Mouse (Mus musculus): ENCODE data around the gene Phf3.
"Not testable (repeated sequence)": the region's sequence is repeated elsewhere in the genome, so short reads cannot be mapped to it uniquely, and the experiment has no call there.

The Phf3 gene

DNA sequence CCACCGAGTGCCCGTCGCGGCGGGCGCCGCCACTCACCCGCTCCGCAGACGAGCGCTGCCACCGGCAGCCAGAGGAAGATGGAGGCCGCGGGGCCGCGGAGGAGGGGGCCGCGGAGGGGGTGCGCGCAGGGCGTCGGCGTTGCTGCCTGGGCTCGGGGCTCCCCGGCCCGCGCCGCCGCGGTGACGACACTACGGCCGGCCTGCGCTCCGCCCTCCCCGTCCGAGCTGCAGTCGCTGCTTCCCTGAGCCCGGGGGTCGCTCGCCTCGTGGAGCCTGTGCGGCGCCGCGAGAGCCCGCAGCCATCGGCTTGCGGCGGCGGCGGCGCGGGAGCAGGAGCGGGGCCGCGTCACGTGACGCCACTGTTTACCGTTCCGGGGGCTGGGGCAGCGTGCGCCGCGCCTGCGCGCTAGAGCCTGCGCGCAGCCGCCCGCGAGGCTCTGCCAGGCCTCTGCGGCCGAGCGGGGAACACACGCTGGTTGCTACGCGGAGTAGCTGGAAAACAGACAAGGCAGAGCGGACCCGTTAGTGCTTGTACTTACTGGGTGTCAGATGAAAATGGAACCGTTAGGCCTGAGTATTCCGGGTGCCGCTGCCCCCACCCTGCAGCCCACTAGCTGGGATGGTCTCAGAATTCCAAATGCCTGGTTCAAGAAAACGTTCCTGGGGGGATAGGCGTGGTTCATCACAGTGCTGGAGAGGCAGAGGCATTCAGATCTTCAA is at the start of gene Phf3:
Phf3 (minus strand) TSS at position 381 of the 720 bp plus-strand sequence.
- peak; percentile 92 for DNase-seq (ENCODE audit: low read depth, low spot score)

DNA sequence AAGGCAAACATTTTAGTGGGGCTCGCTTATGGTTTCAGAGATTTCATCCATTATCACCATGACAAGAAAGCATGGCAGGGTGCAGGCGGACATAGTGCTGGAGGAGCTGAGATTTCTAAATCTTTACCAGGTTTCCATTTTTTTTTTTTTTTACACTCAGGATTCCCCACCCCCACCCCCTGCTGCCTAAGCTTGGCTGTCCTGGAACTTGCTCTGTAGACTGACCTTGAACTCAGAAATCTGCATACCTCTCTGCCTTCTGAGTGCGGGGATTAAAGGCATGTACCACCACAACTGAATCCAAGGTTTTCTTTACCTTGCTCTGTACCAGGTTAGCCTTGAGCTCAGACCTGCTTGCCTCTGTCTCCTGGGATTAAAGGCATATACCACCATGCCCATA is 48.5 kb upstream of the Phf3 start:
- no peak for DNase-seq (ENCODE audit: low read depth, low spot score)

- DNase-seq (ENCODE audit: low read depth, low spot score), result no peak
Observed at GRCm38 (mm10) chr1:30921252-30921651, 47.5 kb upstream of the Phf3 start.

DNA sequence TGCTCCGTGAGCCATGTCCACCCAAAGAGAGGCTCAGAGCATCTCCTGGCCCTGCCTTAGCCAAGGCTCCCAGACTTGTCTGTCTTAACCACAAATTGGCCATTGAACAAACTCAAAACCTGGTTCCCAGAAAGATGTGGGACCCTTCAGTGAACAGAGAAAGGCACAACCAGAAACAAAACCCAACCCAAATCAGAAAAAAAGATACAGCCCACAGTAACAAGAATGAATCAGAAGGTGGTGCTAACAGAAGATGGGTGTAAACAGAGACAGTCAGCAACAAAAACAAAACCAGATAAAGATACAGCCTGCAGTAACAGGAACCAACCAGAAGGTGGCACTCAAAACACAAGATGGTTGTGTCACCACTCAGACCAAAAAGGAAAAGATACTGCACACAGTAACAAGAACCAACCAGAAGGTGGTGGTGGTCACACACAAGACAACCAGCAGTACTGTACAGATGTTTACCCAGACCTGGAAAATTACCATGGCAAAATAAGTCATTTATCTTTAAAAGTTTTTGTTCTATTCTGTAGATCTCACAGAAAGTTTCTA is 47.0 kb upstream of the Phf3 start:
- no peak for DNase-seq (ENCODE audit: low read depth, low spot score)

- DNase-seq (ENCODE audit: low read depth, low spot score), result no peak
Observed at GRCm38 (mm10) chr1:30910172-30910571, 36.5 kb upstream of the Phf3 start.

GRCm38 (mm10) chr1:30908797-30909196 is 35.1 kb upstream of the Phf3 start:
- DNase-seq (ENCODE audit: low read depth, low spot score), result no peak

DNA sequence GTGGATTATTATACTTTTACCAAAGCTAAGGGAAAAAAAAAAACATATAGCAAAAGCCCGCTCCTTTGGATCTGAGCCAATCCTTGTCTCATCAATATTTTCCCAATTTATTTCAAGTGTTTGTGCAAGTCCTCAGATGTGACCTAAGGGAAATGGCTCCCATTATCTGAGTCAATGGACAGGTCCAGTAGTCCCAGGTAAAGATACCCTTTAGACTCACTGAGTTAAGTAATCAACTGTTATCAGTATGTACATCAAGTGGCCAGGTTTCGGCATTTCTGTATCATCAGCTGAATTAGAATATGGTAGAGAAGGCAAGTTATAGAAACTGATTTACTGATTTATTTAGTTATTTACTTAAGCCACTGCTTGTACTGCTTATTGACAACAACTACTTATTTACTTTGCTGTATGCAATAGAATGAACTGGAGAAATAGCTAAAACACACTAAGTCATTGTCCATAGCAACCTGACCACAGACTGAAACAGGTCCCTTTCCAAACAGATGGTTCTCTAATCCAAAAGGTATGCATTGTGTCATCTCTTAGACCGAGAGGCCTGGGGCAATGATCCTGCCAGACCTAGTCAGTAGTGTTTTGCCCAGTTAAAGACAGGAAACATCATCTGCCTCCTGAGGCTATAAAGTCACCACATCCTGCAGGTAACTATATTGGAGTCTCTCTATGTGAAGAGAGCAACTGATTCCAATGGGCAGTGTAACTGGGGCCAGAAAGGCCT is 29.9 kb upstream of the Phf3 start:
- no peak for DNase-seq (ENCODE audit: low read depth, low spot score)

GRCm38 (mm10) chr1:30898691-30899090 is 25.0 kb upstream of the Phf3 start:
- no peak for DNase-seq (ENCODE audit: low read depth, low spot score)

- DNase-seq (ENCODE audit: low read depth, low spot score), result not testable (repeated sequence)
Observed at GRCm38 (mm10) chr1:30895366-30895765, 21.6 kb upstream of the Phf3 start.

GRCm38 (mm10) chr1:30883806-30884205 is 10.1 kb upstream of the Phf3 start:
- DNase-seq (ENCODE audit: low read depth, low spot score), result not testable (repeated sequence)

GRCm38 (mm10) chr1:30875746-30876145 is 2.0 kb upstream of the Phf3 start:
- no peak for DNase-seq (ENCODE audit: low read depth, low spot score)

DNA sequence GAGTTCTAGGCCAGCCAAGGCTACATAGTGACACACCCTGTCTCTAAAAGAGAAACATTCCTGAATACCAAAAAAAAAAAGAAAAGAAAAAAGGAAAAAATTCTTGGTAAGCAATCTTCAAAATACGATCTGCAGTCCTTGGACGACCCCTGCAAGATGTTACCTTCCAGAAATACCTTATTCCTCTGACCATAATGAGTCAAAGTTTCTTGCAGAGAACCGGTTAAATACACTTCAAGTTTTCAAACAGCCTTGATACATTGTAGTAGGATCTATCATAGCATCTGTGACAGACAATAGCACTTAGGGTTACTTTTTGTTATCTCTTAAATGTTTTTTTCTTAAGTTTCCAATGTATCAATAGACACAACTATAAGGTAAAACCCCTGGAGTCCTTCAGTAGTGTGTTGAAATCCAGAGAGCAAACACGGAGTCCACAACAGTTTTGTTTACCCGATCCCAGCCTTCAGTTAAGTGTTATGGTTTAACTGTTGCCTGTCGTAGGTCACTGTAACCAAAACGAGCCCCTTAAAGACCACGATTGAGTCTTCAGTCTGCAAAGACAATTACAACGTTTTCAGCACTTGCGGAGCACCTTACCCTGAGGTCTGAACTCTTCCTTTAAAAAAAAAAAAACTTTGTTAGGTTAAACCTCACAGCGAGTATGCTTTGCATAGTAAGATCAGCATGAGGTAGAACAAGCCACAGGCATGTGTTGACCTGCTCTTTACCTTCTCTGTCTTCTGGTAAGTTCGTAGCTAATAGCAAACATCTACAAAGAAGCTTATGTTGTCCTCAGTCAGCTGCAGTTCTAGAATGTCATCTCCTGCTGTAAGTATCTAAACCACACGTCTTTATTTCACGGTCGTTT is 775 bp upstream of the Phf3 start:
- DNase-seq (ENCODE audit: low read depth, low spot score), result no peak

DNA sequence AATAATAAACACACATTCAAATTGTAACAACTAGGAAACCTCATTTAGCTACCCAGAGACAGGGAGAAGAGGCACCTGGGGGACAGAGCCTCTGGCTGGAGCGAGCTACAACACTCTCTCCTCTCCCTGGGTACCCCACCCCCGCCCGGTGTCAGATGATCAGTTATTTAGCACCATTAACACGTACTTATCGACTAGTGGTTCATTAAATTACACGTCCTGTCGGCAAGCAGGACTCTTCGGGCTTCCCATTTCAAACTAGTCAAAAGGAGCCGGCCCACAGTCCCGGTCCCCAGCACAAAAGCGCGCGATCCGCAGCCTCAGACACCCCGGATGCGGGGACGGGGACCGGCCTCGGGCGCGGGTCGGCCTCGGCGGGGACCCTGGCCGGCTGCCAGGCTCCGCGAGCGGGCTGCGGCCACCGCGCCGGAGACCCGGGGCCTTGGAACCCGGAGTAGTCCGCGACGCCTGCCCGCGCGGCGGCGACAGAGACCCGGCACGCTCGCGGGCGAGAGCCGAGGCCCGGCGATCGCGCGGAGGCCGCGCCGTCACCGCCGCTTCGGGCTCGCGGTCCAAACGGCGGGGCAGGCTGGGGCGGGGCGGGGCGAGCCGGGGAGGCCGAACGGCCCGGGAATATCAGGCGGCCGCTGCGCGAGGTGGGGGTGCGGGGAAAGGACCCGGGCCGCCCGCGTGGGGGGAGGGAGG is 733 bp downstream of the Phf3 start:
- DNase-seq (ENCODE audit: low read depth, low spot score), result peak; percentile 24

DNA sequence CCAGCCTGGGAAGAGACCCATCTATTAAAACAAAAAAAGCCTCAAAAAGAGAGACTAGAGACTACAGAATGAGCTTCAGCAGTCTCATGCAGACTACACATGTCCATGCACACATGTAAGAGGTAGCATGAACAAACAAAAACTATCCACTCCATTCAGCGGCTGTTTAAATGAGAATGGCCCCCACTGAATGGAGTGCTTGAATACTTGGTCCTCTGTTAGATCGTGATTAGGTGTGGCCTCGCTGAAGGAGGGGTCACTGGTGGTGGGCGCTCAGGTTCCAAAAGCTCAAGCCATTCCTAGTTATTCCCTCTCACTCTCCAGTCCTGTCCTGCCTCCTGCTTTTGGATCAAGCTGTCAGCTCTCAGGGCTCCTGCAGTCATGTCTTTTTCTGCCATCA is 5.9 kb downstream of the Phf3 start:
- no peak for DNase-seq (ENCODE audit: low read depth, low spot score)

DNA sequence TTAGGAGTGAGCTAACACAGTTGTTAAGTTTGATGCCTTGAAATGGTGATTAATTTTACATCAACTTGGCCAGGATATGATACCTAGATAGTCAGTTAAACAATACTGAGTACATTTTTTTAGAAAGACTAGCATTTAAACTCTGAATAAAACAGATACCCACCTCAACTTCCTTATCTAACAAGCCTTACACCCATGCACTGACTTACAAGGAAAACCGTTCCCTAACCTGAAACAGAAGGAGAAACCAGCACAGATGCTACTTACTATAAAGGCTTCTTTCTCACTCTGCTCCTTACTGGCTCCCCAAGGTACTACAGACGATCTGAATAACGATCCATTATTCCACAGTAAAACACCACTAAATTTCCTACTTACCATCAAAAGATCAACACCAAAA is 21.2 kb downstream of the Phf3 start:
- DNase-seq (ENCODE audit: low read depth, low spot score), result no peak

DNA sequence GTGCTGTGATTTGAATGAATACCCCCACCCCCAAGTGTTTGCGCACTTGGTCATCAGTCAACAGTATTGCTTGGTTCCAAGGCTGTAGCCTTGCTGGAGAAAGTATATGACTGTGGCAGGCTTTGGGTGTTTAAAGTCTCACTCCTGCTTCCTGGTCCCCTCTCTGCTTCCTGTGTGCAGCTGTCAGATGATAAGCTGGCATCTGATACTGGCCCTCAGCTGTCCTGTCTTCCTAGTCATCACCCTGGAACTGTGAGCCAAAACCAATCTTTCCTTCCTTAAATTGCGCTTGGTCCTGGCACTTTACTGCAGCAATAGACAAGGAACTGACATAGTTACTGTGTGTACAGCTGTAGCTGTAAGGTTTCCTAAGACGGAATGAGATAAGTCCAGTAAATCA is 21.8 kb downstream of the Phf3 start:
- no peak for DNase-seq (ENCODE audit: low read depth, low spot score)

DNA sequence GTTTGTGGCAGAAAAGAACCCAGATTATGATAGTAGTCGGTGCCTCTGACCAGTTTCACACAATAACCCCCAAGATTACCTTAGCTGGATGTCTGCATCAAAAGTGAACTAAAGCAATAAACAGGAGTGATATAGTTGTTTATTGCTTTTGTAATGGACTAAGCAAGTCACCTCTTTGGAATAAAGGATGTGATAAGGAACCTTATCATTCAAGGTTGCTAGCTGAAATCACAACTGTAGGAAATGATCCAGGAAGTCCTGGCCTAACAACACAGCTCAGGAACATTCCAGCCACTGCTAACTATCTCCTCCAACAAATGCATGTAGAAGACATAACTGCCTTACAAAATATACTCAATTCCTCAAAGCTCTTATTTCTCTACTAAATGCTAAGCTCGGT is 22.8 kb downstream of the Phf3 start:
- no peak for DNase-seq (ENCODE audit: low read depth, low spot score)

DNA sequence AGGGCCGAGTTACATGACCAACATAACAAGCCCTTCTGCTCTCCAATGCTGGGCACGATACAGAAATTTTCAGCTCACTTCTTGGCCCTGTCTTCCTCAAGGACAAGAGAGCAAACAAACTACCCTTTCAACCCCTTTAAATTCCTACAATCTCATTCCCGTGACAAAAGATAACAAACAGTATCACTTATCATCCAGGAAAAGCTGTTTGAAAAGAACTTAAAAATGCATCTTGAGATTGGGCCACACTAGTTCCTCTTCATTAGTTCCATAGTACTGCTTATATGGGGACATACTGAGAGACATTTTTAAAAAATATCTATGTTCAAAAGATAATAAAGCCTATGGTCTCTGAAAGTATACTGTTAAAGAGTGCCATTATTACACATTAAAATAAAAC is 23.8 kb downstream of the Phf3 start:
- DNase-seq (ENCODE audit: low read depth, low spot score), result no peak

- DNase-seq (ENCODE audit: low read depth, low spot score), result no peak
Observed at GRCm38 (mm10) chr1:30847706-30848105, 26.0 kb downstream of the Phf3 start.

GRCm38 (mm10) chr1:30839662-30840061 is 34.1 kb downstream of the Phf3 start:
- DNase-seq (ENCODE audit: low read depth, low spot score), result no peak

DNA sequence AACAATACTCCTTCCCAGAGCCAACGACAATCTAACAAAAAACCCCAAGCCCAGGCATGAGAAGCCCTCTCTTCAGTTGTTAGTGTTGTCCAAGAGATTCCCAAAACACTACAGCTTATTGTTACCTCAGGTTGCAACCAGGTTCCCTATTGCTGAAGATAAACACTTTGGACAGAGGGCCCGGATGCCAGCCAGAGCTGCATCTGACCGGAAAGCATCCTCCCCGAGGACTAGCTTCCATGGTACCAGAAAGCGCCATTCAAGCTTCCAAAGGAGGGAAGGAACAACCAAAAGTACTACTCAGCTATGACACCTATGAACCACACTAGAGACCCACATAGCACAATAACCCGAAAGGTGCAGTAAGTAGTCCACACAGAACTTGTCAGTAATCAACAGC is 38.2 kb downstream of the Phf3 start:
- DNase-seq (ENCODE audit: low read depth, low spot score), result no peak
